Mouse (Mus musculus) liver, embryonic 14.5 days (tissue): ENCODE data around the gene Rsph14. TPM values are rescaled to one million over a fixed set of nuclear protein-coding genes. Genes with fewer than 3 reads are reported as not detected.
A peak's percentile ranks its signal among the peaks of the same experiment; 100 is the strongest.

Source experiments
- ATAC-seq: fragments of 200-750 bp; cut with Nextera tagmentation; 2 replicates; pipeline ENCODE4 v1.8.0; 2017; ENCODE audit warnings: moderate number of reproducible peaks, mild to moderate bottlenecking, moderate library complexity; ENCODE audit not compliant: insufficient read depth
- DNase-seq, 3 experiments: peaks; one replicate each; pipeline ENCODE4 v3.0.0-alpha.2; 2012 to 2013; ENCODE audit warnings: low read depth in 3 of 3, low spot score in 3 of 3
- H3K27ac ChIP-seq: fragments of 300-500 bp; sonication (generic); 2 replicates; pipeline ENCODE4 v1.5.1; 2014; ENCODE audit warnings: moderate library complexity, mild to moderate bottlenecking, control low read depth, inconsistent platforms
- H3K27me3 ChIP-seq: fragments of 300-500 bp; sonication (generic); 2 replicates; pipeline ENCODE4 v1.6.1; 2014; ENCODE audit warnings: mild to moderate bottlenecking, low read length, moderate library complexity; ENCODE audit not compliant: control insufficient read depth, insufficient read depth
- H3K36me3 ChIP-seq: fragments of 300-500 bp; sonication (generic); replicated peaks from 2 replicates; pipeline ENCODE4 v1.6.1; 2014; ENCODE audit warnings: low read depth; ENCODE audit not compliant: control insufficient read depth, insufficient read depth
- H3K4me1 ChIP-seq, 2 experiments: fragments of 200-500 bp in 1 of 2; fragments of 300-500 bp in 1 of 2; sonication (generic) in 1 of 2; replicated peaks; 2 replicates each; pipeline ENCODE4 v1.6.1; 2012 to 2014; ENCODE audit warnings: antibody characterized with exemption in 1 of 2, inconsistent platforms in 1 of 2, low read length in 1 of 2; ENCODE audit not compliant: control insufficient read depth in 2 of 2, insufficient read depth in 2 of 2
- H3K4me2 ChIP-seq: fragments of 300-500 bp; sonication (generic); 2 replicates; pipeline ENCODE4 v1.6.1; 2014; ENCODE audit warnings: low read depth, mild to moderate bottlenecking, control low read depth, moderate library complexity
- H3K4me3 ChIP-seq, 2 experiments: fragments of 200-500 bp in 1 of 2; fragments of 300-500 bp in 1 of 2; sonication (generic) in 1 of 2; 2 replicates each; pipeline ENCODE4 v1.5.1; 2012 to 2014; ENCODE audit warnings: low read depth in 2 of 2, low read length in 2 of 2, mild to moderate bottlenecking in 2 of 2, control low read depth in 1 of 2, inconsistent platforms in 1 of 2, moderate library complexity in 1 of 2; ENCODE audit not compliant: insufficient read depth in 1 of 2
- H3K9ac ChIP-seq: fragments of 300-500 bp; sonication (generic); replicated peaks from 2 replicates; pipeline ENCODE4 v1.6.1; 2014; ENCODE audit warnings: mild to moderate bottlenecking, control low read depth, moderate library complexity
- H3K9me3 ChIP-seq: fragments of 300-500 bp; sonication (generic); 2 replicates; pipeline ENCODE4 v1.6.1; 2016; ENCODE audit warnings: low read length, mixed read lengths; ENCODE audit not compliant: control insufficient read depth
- CTCF ChIP-seq: IDR thresholded peaks from 2 replicates; pipeline ENCODE4 v1.5.1; 2016; ENCODE audit warnings: antibody characterized with exemption, low read depth, control low read depth
- EP300 ChIP-seq: IDR thresholded peaks from 2 replicates; pipeline ENCODE4 v1.6.1; 2016; ENCODE audit warnings: antibody characterized with exemption, low read depth
- WGBS: fragments of 180-500 bp; shearing (Covaris S2); extraction: QIAGEN DNeasy Blood & Tissue Kit; methylation state at CpG from one replicate; pipeline ENCODE4 v1.1.7; 2014; ENCODE audit not compliant: insufficient replicate concordance; 5-methylcytosine and 5-hydroxymethylcytosine counted together
- polyA plus RNA-seq, 2 experiments: library from polyadenylated mRNA; depleted of rRNA in 1 of 2; stranded (reverse) in 1 of 2; unstranded in 1 of 2; fragments of >200 nt; fragmentation: Nextera tagmentation in 1 of 2; extraction: Ambion mirVana in 1 of 2; gene quantifications; 2 replicates each; pipeline versions ENCODE4 v1.2.1 to v1.2.3; 2012 to 2014

The Rsph14 gene
- polyA plus RNA-seq, 2 experiments, result not detected

GRCm38 (mm10) chr10:74975626-74976025, 56.8 kb downstream of the Rsph14 start:
- Histone ChIP-seq H3K9ac (no peak overlapping the region), H3K27me3 (no peaks in the 10 kb centered on the region), H3K27ac (no peak overlapping the region), H3K9me3 (no peaks in the 10 kb centered on the region), H3K4me1 (0 out of 4 replicates have a peak, but pooled peaks cover 0 to 5% of the 10 kb centered on the region in 2 experiments), H3K4me3 (no peak overlapping the region), H3K4me2 (no peak overlapping the region), H3K36me3 (no peaks in the 10 kb centered on the region)
- WGBS, result 38% methylated on average over 7 of the region's 7 CpGs
- no peak for ATAC-seq
- no peak for DNase-seq
- no peak for TF ChIP-seq EP300
- no peak for TF ChIP-seq CTCF

GRCm38 (mm10) chr10:74973026-74973425, 59.4 kb downstream of the Rsph14 start:
- Histone ChIP-seq H3K27ac (no peak overlapping the region), H3K27me3 (peaks cover 2% of the 10 kb centered on the region), H3K9me3 (no peaks in the 10 kb centered on the region), H3K36me3 (no peaks in the 10 kb centered on the region), H3K9ac (no peak overlapping the region), H3K4me2 (no peak overlapping the region), H3K4me1 (peaks cover 0 to 5% of the 10 kb centered on the region in 2 experiments; a peak in 1 of 4 replicates), H3K4me3 (no peak overlapping the region)
- ATAC-seq (no peak), DNase-seq (no peak)
- WGBS, result 56% methylated on average over 6 of the region's 6 CpGs
- TF ChIP-seq CTCF, result no peak

GRCm38 (mm10) chr10:74969266-74969665, 63.1 kb downstream of the Rsph14 start:
- Histone ChIP-seq H3K4me3 (no peak overlapping the region), H3K27ac (no peak overlapping the region), H3K9me3 (no peaks in the 10 kb centered on the region), H3K36me3 (no peaks in the 10 kb centered on the region), H3K9ac (no peak overlapping the region), H3K27me3 (peaks cover 7% of the 10 kb centered on the region), H3K4me2 (no peak overlapping the region), H3K4me1 (peaks cover 0 to 4% of the 10 kb centered on the region in 2 experiments; a peak in 2 of 4 replicates)
- DNase-seq, result no peak
- WGBS, result 68% methylated on average over 2 of the region's 2 CpGs
- no peak for TF ChIP-seq CTCF
- TF ChIP-seq EP300, result no peak
- no peak for ATAC-seq

- Histone ChIP-seq H3K4me3 (peak overlapping the region; percentile 11 to 48; a peak in 3 of 4 replicates), H3K27ac (no peak overlapping the region), H3K9ac (no peak overlapping the region), H3K9me3 (no peaks in the 10 kb centered on the region), H3K4me1 (peaks cover 0 to 4% of the 10 kb centered on the region in 2 experiments; a peak in 2 of 4 replicates), H3K36me3 (no peaks in the 10 kb centered on the region), H3K27me3 (peaks cover 7% of the 10 kb centered on the region), H3K4me2 (peak overlapping the region; percentile 58)
- DNase-seq (no peak), ATAC-seq (no peak)
- 10% methylated on average over 25 of the region's 25 CpGs for WGBS
- TF ChIP-seq CTCF, result no peak
- no peak for TF ChIP-seq EP300
Measured at GRCm38 (mm10) chr10:74967651-74968267, 64.6 kb downstream of the Rsph14 start.

GRCm38 (mm10) chr10:74966850-74967451, 65.4 kb downstream of the Rsph14 start, which contains the start of gene Gnaz:
Gnaz (plus strand) TSS chr10:74967177.
- ATAC-seq (peak; percentile 93), DNase-seq (peak; percentile 59 to 67 (median 63))
- H3K4me1 ChIP-seq, result peaks cover 0 to 4% of the 10 kb centered on the region in 2 experiments; a peak in 2 of 4 replicates
- no peaks in the 10 kb centered on the region for H3K9me3 ChIP-seq
- peaks cover 7% of the 10 kb centered on the region for H3K27me3 ChIP-seq
- no peaks in the 10 kb centered on the region for H3K36me3 ChIP-seq
- H3K9ac ChIP-seq, result no peak within 1 kb of the TSS
- TF ChIP-seq CTCF (0 out of 2 replicates have a peak, but pooled peaks have one; percentile 14), EP300 (no peak)
- peak within 1 kb of the TSS; percentile 43 to 48 for H3K4me3 ChIP-seq
- peak within 1 kb of the TSS; percentile 58 for H3K4me2 ChIP-seq
- no peak within 1 kb of the TSS for H3K27ac ChIP-seq
- under 1% methylated on average over 79 of the region's 83 CpGs for WGBS
